Mouse (Mus musculus): Measurements from ENCODE around the gene Skap1.

DNA sequence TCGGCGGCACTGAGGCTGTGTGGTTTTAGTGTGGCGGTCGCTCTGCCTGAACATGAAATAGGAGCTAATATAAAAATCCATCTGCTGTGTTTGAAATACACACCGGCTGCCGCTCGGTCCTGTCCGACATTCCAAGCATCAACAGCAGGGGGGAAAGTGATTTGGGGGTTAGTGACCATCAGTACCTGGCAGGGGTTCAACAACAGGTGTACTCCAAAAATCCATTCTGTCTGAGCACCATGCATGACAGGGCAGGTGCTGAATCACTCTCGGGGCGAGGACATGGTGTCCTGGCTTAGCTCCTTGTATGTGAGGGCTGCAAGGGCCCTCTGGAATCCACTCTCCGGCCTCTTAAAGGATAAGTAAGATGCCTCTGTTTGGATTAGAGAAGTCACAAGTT lies 272.0 kb downstream of the Skap1 start:
- TF ChIP-seq CTCF (IDR thresholded peaks at IDR 0.05; ENCODE audit: low read depth) = no peak
- TF ChIP-seq EP300 (IDR thresholded peaks at IDR 0.05; ENCODE audit: low read depth) = no peak

Data from heart, postnatal 0 days (tissue).